Mouse (Mus musculus): ENCODE data around the gene Fastk.

- TF ChIP-seq CTCF (IDR thresholded peaks at IDR 0.05; ENCODE audit: borderline replicate concordance, extremely low read depth, insufficient read depth, insufficient read length) (no peak), POLR2A (IDR thresholded peaks at IDR 0.05; ENCODE audit: borderline replicate concordance, extremely low read depth, insufficient read depth, insufficient read length, poor library complexity, severe bottlenecking) (no peak)
Observed at GRCm38 (mm10) chr5:24443927-24444326, 1.2 kb downstream of the Fastk start.
